Mouse (Mus musculus) neural tube, embryonic 11.5 days (tissue): ENCODE measurements around the gene Gm3376. TPM values are rescaled to one million over a fixed set of nuclear protein-coding genes. Genes with fewer than 3 reads are reported as not detected.
"Not testable (repeated sequence)": the region's sequence is repeated elsewhere in the genome, so short reads cannot be mapped to it uniquely, and the experiment has no call there.

ENCODE experiments used
- ATAC-seq: fragments of 200-750 bp; cut with Nextera tagmentation; 2 replicates; pipeline ENCODE4 v1.8.0; 2017; ENCODE audit warnings: moderate number of reproducible peaks, mild to moderate bottlenecking, moderate TSS enrichment, moderate library complexity; ENCODE audit not compliant: insufficient read depth, low FRiP score, low TSS enrichment
- DNase-seq: peaks from one replicate; pipeline ENCODE4 v3.0.0-alpha.2; 2015; ENCODE audit warnings: low spot score
- H3K27ac ChIP-seq: fragments of 300-500 bp; sonication (generic); 2 replicates; pipeline ENCODE4 v1.5.1; 2014; ENCODE audit warnings: low read depth, mild to moderate bottlenecking, low read length
- H3K27me3 ChIP-seq: fragments of 300-500 bp; sonication (generic); 2 replicates; pipeline ENCODE4 v1.6.1; 2014; ENCODE audit warnings: mild to moderate bottlenecking, low read length, mixed read lengths; ENCODE audit not compliant: control insufficient read depth, insufficient read depth
- H3K36me3 ChIP-seq: fragments of 300-500 bp; sonication (generic); 2 replicates; pipeline ENCODE4 v1.6.1; 2014; ENCODE audit warnings: mild to moderate bottlenecking, low read length, moderate library complexity, mixed read lengths; ENCODE audit not compliant: control insufficient read depth, insufficient read depth
- H3K4me1 ChIP-seq: fragments of 300-500 bp; sonication (generic); 2 replicates; pipeline ENCODE4 v1.6.1; 2014; ENCODE audit warnings: low read length, mixed read lengths; ENCODE audit not compliant: control insufficient read depth, insufficient read depth
- H3K4me2 ChIP-seq: fragments of 300-500 bp; sonication (generic); 2 replicates; pipeline ENCODE4 v1.6.1; 2014; ENCODE audit warnings: low read depth, mild to moderate bottlenecking, moderate library complexity
- H3K4me3 ChIP-seq: fragments of 300-500 bp; sonication (generic); 2 replicates; pipeline ENCODE4 v1.5.1; 2014; ENCODE audit warnings: low read depth, low read length
- H3K9ac ChIP-seq: fragments of 300-500 bp; sonication (generic); 2 replicates; pipeline ENCODE4 v1.6.1; 2014; ENCODE audit warnings: mild to moderate bottlenecking, low read length
- H3K9me3 ChIP-seq: fragments of 300-500 bp; sonication (generic); 2 replicates; pipeline ENCODE4 v1.6.1; 2016; ENCODE audit warnings: low read length; ENCODE audit not compliant: control insufficient read depth
- WGBS: fragments of 180-500 bp; shearing (Covaris S2); extraction: QIAGEN DNeasy Blood & Tissue Kit; methylation state at CpG from one replicate; pipeline ENCODE4 v1.1.7; 2014; 5-methylcytosine and 5-hydroxymethylcytosine counted together
- polyA plus RNA-seq: library from polyadenylated mRNA; unstranded; fragments of >200 nt; fragmentation: Nextera tagmentation; extraction: Ambion mirVana; gene quantifications from 2 replicates; pipeline ENCODE4 v1.2.1, GENCODE M21; 2014

Gm3376 gene
- polyA plus RNA-seq: not detected in 2 replicates

DNA sequence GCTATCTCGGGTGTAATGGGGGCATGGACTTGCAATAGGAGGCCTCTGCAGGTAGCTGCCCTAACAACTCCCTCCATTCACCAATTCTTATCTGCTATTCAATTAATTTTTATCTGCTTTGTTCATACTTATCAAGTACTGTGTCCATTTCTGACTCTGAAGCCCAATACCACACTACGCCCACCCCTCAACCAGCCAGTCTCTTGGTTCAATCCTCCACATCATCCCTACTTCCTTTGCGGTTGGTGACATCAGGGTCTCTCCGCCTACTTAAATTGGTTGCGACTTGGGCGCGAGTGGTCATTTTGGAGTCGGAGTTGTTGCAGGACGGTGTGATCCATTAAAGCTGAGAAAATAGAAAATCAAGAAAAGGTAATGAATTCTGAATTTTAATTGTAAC lies at the start of gene Gm3376:
Gm3376 (plus strand) TSS at position 301 of the 400 bp plus-strand sequence.
- not testable (repeated sequence) for H3K27me3 ChIP-seq, H3K36me3 ChIP-seq, DNase-seq, H3K4me1 ChIP-seq, H3K9me3 ChIP-seq, H3K9ac ChIP-seq, H3K4me2 ChIP-seq, H3K27ac ChIP-seq, ATAC-seq, H3K4me3 ChIP-seq
- WGBS: no CpG with 5 or more reads among the region's 9 CpGs
